Mouse (Mus musculus) CH12.LX (cell line): Measurements from ENCODE around the gene Gbe1.

ENCODE experiments used
- BHLHE40 ChIP-seq: IDR thresholded peaks from 2 replicates; pipeline ENCODE4 v1.6.1; 2011; ENCODE audit warnings: mild to moderate bottlenecking, low read depth, low read length, improper control_type of control experiment
- CTCF ChIP-seq, 2 experiments: IDR thresholded peaks in 1 of 2; conservative IDR thresholded peaks in 1 of 2; 2 replicates each; pipeline ENCODE4 v1.5.1; 2011 to 2012; ENCODE audit warnings: low read depth in 2 of 2, low read length in 2 of 2, improper control_type of control experiment in 1 of 2, inconsistent platforms in 1 of 2, mild to moderate bottlenecking in 1 of 2, moderate library complexity in 1 of 2
- E2F4 ChIP-seq: IDR thresholded peaks from 2 replicates; pipeline ENCODE4 v1.6.1; 2011; ENCODE audit warnings: low read depth, low read length, improper control_type of control experiment; ENCODE audit not compliant: insufficient replicate concordance
- GABPA ChIP-seq: IDR thresholded peaks from 2 replicates; pipeline ENCODE4 v1.6.1; 2012; ENCODE audit warnings: low read depth, low read length, improper control_type of control experiment, inconsistent platforms; ENCODE audit not compliant: insufficient replicate concordance
- JUND ChIP-seq: conservative IDR thresholded peaks from 2 replicates; pipeline ENCODE4 v1.6.1; 2011; ENCODE audit warnings: low read depth, low read length, improper control_type of control experiment
- POLR2A ChIP-seq: IDR thresholded peaks from 2 replicates; pipeline ENCODE4 v1.6.1; 2011; ENCODE audit warnings: low read depth, mild to moderate bottlenecking, improper control_type of control experiment, low read length
- SIN3A ChIP-seq: IDR thresholded peaks from 2 replicates; pipeline ENCODE4 v1.6.1; 2012; ENCODE audit warnings: low read length, improper control_type of control experiment, inconsistent platforms
- TBP ChIP-seq: conservative IDR thresholded peaks from 2 replicates; pipeline ENCODE4 v1.6.1; 2011; ENCODE audit warnings: low read depth, low read length, improper control_type of control experiment
- TCF12 ChIP-seq: IDR thresholded peaks from 2 replicates; pipeline ENCODE4 v1.6.1; 2014; ENCODE audit warnings: low read depth, mild to moderate bottlenecking, inconsistent platforms, low read length, improper control_type of control experiment
- ZC3H11A ChIP-seq: IDR thresholded peaks from 2 replicates; pipeline ENCODE4 v1.6.1; 2012; ENCODE audit warnings: low read depth, mild to moderate bottlenecking, inconsistent platforms, low read length, improper control_type of control experiment

DNA sequence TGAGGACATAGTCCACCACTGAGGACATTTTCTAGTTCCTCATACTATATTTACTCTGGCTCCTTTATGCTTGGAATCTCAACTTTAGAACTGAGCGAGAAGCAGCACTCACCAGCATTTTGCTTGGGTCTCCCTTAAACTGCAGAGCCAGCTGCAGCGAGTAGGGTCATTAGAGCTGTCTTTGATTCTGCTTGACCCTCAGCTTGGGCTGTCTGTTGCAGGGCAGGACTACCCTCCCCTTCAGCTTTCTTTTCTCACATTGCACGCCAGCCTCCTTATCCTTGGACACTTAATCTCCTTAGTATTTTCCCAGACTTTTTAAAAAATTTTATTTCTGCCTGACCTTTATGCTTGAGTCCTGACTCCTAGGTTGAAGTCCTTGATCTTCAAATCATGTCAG, 237.1 kb downstream of the Gbe1 start:
- no peak for TF ChIP-seq ZC3H11A
- no peak for TF ChIP-seq POLR2A
- TF ChIP-seq GABPA = no peak
- TF ChIP-seq CTCF (conservative IDR thresholded peaks at IDR 0.05 in 1 of 2, IDR thresholded peaks at IDR 0.05 in 1 of 2; ENCODE audit: low read depth in 2 of 2, low read length in 2 of 2) = no peak
- no peak for TF ChIP-seq E2F4
- TF ChIP-seq TBP = no peak
- TF ChIP-seq SIN3A = no peak
- no peak for TF ChIP-seq TCF12
- TF ChIP-seq BHLHE40 = no peak
- no peak for TF ChIP-seq JUND
